Mouse (Mus musculus) embryonic facial prominence, embryonic 12.5 days (tissue): ENCODE measurements at regions not wholly inside any gene's neighbourhood (a gene's known extent, or its start where the extent isn't known, plus 50 kb on each side); places are given as distances from the start of the nearest gene placed in this dataset.

Experiments used
- ATAC-seq: fragments of 200-750 bp; cut with Nextera tagmentation; 2 replicates; pipeline ENCODE4 v1.8.0; 2017; ENCODE audit not compliant: insufficient number of reproducible peaks, insufficient read depth, low FRiP score, low TSS enrichment
- H3K27ac ChIP-seq: fragments of 300-500 bp; sonication (generic); 2 replicates; pipeline ENCODE4 v1.5.1; 2016; ENCODE audit warnings: mild to moderate bottlenecking
- H3K27me3 ChIP-seq: fragments of 300-500 bp; sonication (generic); 2 replicates; pipeline ENCODE4 v1.6.1; 2016; ENCODE audit warnings: mild to moderate bottlenecking, moderate library complexity
- H3K36me3 ChIP-seq: fragments of 300-500 bp; sonication (generic); 2 replicates; pipeline ENCODE4 v1.6.1; 2016; ENCODE audit warnings: mild to moderate bottlenecking
- H3K4me1 ChIP-seq: fragments of 300-500 bp; sonication (generic); 2 replicates; pipeline ENCODE4 v1.6.1; 2016
- H3K4me2 ChIP-seq: fragments of 300-500 bp; sonication (generic); replicated peaks from 2 replicates; pipeline ENCODE4 v1.6.1; 2016; ENCODE audit warnings: mild to moderate bottlenecking, moderate library complexity
- H3K4me3 ChIP-seq: fragments of 300-500 bp; sonication (generic); 2 replicates; pipeline ENCODE4 v1.5.1; 2016; ENCODE audit warnings: mild to moderate bottlenecking
- H3K9ac ChIP-seq: fragments of 300-500 bp; sonication (generic); 2 replicates; pipeline ENCODE4 v1.6.1; 2016; ENCODE audit warnings: mild to moderate bottlenecking, moderate library complexity
- H3K9me3 ChIP-seq: fragments of 300-500 bp; sonication (generic); 2 replicates; pipeline ENCODE4 v1.6.1; 2016; ENCODE audit warnings: mild to moderate bottlenecking, moderate library complexity
- WGBS: fragments of 180-500 bp; shearing (Covaris S2); methylation state at CpG from one replicate; pipeline ENCODE4 v1.1.7; 2016; 5-methylcytosine and 5-hydroxymethylcytosine counted together

DNA sequence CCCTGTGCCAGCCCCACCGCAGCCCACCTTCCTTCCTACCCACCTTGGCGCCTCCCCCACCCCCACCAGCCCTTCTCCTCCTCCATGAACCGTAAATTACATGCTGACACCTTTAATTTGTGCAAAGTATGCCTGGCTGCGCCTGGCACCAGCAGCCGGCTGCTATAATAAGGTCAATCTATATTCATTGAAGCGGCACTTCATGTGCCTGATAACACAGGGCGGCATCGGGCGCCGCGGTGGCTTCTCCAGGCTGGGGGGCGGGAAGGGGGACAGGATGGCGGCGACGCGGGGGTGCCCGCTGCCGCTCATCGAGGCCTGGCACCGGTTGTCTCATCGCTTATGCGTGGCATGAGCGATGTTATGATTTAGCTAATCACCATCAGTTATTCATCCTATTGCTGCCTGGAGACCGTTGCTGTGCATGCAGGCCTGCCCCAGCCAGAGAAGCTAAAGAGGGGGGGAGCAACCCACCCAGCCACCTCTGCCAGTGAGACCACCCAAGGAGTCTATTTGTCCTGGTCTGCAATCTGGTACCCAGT lies 157.5 kb downstream of the Rplp1 start:
- Histone ChIP-seq H3K36me3 (no peaks in the 10 kb centered on the region), H3K9ac (no peak overlapping the region), H3K27ac (no peak overlapping the region), H3K9me3 (no peaks in the 10 kb centered on the region), H3K4me2 (no peak overlapping the region), H3K4me3 (no peak overlapping the region), H3K27me3 (no peaks in the 10 kb centered on the region), H3K4me1 (peaks cover 15% of the 10 kb centered on the region)
- no peak for ATAC-seq
- 76% methylated on average over 24 of the region's 24 CpGs for WGBS

GRCm38 (mm10) chr9:61756224-61756800 lies 158.0 kb downstream of the Rplp1 start:
- Histone ChIP-seq H3K9me3 (no peaks in the 10 kb centered on the region), H3K4me3 (no peak overlapping the region), H3K27me3 (no peaks in the 10 kb centered on the region), H3K27ac (no peak overlapping the region), H3K36me3 (no peaks in the 10 kb centered on the region), H3K4me2 (no peak overlapping the region), H3K4me1 (peaks cover 15% of the 10 kb centered on the region), H3K9ac (no peak overlapping the region)
- no peak for ATAC-seq
- 62% methylated on average over 15 of the region's 15 CpGs for WGBS

DNA sequence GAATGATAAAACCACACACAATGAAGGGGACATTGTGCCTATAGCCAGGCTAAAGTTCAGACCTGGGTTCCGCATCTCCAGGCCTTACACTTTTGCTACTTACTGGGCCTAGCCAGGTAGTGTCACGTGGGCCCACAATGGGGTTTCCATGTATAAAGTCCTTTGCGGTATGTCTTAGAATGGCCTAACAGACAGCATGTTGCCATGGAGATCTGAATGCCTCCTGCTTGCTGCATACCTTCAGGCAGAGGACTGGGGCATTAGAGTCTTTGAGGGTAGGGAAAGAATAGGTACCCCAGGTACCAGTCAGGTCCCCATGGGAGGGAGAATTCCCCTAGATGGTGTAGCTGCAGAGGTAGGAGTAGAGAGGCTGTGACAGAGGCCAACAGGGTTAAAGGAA lies 159.0 kb downstream of the Rplp1 start:
- H3K27ac ChIP-seq, result no peak overlapping the region
- no peak for ATAC-seq

DNA sequence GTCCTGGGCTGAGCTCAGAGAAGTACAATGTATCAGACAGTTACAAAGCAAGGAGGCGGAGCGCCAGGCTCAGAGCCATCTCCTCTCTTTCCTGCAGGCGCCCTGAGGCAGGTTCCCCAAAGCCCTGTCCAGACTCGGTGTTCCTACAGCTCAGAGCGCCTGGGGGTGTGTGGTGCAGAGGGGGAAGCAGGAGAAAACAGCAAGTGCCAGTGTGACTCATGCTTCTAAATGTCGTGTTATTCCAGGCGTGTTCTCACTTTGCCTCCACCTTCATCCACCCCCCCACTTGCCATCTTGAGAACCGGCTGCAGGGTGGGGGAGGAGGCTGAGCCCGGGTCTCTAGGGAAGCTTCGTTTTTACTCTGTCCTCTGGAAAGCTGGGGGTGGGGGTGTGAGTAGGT lies 160.5 kb downstream of the Rplp1 start:
- Histone ChIP-seq H3K27me3 (no peaks in the 10 kb centered on the region), H3K9me3 (no peaks in the 10 kb centered on the region), H3K4me3 (no peak overlapping the region), H3K27ac (no peak overlapping the region), H3K4me1 (peaks cover 15% of the 10 kb centered on the region), H3K9ac (no peak overlapping the region), H3K36me3 (no peaks in the 10 kb centered on the region), H3K4me2 (0 out of 2 replicates have a peak overlapping the region, but pooled peaks have one; percentile 16)
- no peak for ATAC-seq
- 30% methylated on average over 10 of the region's 10 CpGs for WGBS

More for the DNA sequence above, 159.0 kb downstream of the Rplp1 start:
- no peak overlapping the region for H3K9ac ChIP-seq
- WGBS, result 90% methylated on average over 3 of the region's 3 CpGs
- no peak overlapping the region for H3K4me2 ChIP-seq
- no peak overlapping the region for H3K4me3 ChIP-seq
- peaks cover 15% of the 10 kb centered on the region for H3K4me1 ChIP-seq
- no peaks in the 10 kb centered on the region for H3K36me3 ChIP-seq
- no peaks in the 10 kb centered on the region for H3K27me3 ChIP-seq
- no peaks in the 10 kb centered on the region for H3K9me3 ChIP-seq

GRCm38 (mm10) chr9:61749201-61749600 lies 165.1 kb downstream of the Rplp1 start:
- H3K4me3 ChIP-seq, result no peak overlapping the region
- peaks cover 7% of the 10 kb centered on the region for H3K4me1 ChIP-seq
- no peak overlapping the region for H3K27ac ChIP-seq
- H3K36me3 ChIP-seq, result no peaks in the 10 kb centered on the region
- WGBS, result 82% methylated on average over 4 of the region's 4 CpGs
- ATAC-seq, result no peak
- no peak overlapping the region for H3K9ac ChIP-seq
- H3K4me2 ChIP-seq, result no peak overlapping the region
- H3K27me3 ChIP-seq, result no peaks in the 10 kb centered on the region
- H3K9me3 ChIP-seq, result no peaks in the 10 kb centered on the region

GRCm38 (mm10) chr9:61748416-61748815 lies 165.9 kb downstream of the Rplp1 start:
- H3K9ac ChIP-seq, result no peak overlapping the region
- H3K4me1 ChIP-seq, result no peaks in the 10 kb centered on the region; the same call in 1 of the 2 replicates
- no peaks in the 10 kb centered on the region for H3K36me3 ChIP-seq
- ATAC-seq, result no peak
- no peaks in the 10 kb centered on the region for H3K27me3 ChIP-seq
- no peak overlapping the region for H3K4me3 ChIP-seq
- no peak overlapping the region for H3K4me2 ChIP-seq
- H3K9me3 ChIP-seq, result no peaks in the 10 kb centered on the region
- H3K27ac ChIP-seq, result no peak overlapping the region

- H3K9ac ChIP-seq, result no peak overlapping the region
- H3K9me3 ChIP-seq, result no peaks in the 10 kb centered on the region
- ATAC-seq, result no peak
- H3K27ac ChIP-seq, result no peak overlapping the region
- H3K27me3 ChIP-seq, result no peaks in the 10 kb centered on the region
- WGBS, result 70% methylated on average over 6 of the region's 6 CpGs
- no peak overlapping the region for H3K4me2 ChIP-seq
- no peak overlapping the region for H3K4me3 ChIP-seq
- no peaks in the 10 kb centered on the region for H3K36me3 ChIP-seq
- H3K4me1 ChIP-seq, result no peaks in the 10 kb centered on the region; the same call in 1 of the 2 replicates
Observed at GRCm38 (mm10) chr9:61746401-61746800, 167.9 kb downstream of the Rplp1 start.

DNA sequence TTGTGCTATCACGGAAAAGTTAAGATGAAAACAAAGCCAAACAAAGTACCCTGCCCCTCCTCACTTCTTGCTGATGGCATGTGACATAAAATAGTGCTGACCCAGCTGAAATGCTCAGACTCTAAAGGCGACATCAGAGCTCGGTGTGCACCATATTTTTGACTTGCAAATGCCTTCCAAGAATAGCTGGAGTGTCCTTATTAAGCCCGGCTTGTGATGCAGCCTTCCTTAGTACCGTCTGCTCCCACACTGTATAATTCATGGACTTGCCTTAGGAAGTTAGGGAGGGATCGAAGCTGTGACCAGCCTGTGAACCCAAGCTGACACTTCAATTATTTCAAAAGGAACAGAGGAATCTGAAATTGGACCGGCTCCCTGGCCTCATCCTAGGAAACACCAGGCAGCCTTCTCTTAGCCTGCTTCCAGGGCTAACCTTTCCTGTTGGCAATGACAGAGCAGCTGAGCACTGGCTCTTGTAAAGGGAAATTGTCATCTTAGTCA lies 169.0 kb downstream of the Rplp1 start:
- H3K9ac ChIP-seq, result no peak overlapping the region
- no peak for ATAC-seq
- no peaks in the 10 kb centered on the region; the same call in 1 of the 2 replicates for H3K4me1 ChIP-seq
- no peaks in the 10 kb centered on the region for H3K36me3 ChIP-seq
- H3K27me3 ChIP-seq, result no peaks in the 10 kb centered on the region
- H3K9me3 ChIP-seq, result no peaks in the 10 kb centered on the region
- WGBS, result 56% methylated on average over 7 of the region's 7 CpGs
- no peak overlapping the region for H3K4me3 ChIP-seq
- no peak overlapping the region for H3K27ac ChIP-seq
- no peak overlapping the region for H3K4me2 ChIP-seq

- Histone ChIP-seq H3K9me3 (no peaks in the 10 kb centered on the region), H3K27ac (no peak overlapping the region), H3K4me1 (no peaks in the 10 kb centered on the region), H3K4me2 (no peak overlapping the region), H3K36me3 (no peaks in the 10 kb centered on the region), H3K27me3 (no peaks in the 10 kb centered on the region), H3K9ac (no peak overlapping the region), H3K4me3 (no peak overlapping the region)
- 77% methylated on average over 2 of the region's 2 CpGs for WGBS
- no peak for ATAC-seq
Observed at GRCm38 (mm10) chr9:61733540-61733939, 180.8 kb downstream of the Rplp1 start.

GRCm38 (mm10) chr9:61732747-61733146 lies 181.6 kb downstream of the Rplp1 start:
- WGBS, result 78% methylated on average over 4 of the region's 4 CpGs
- H3K27ac ChIP-seq, result no peak overlapping the region
- no peaks in the 10 kb centered on the region; the same call in 1 of the 2 replicates for H3K4me1 ChIP-seq
- H3K4me3 ChIP-seq, result no peak overlapping the region
- no peaks in the 10 kb centered on the region for H3K9me3 ChIP-seq
- no peaks in the 10 kb centered on the region for H3K27me3 ChIP-seq
- ATAC-seq, result no peak
- H3K4me2 ChIP-seq, result no peak overlapping the region
- no peaks in the 10 kb centered on the region for H3K36me3 ChIP-seq
- H3K9ac ChIP-seq, result no peak overlapping the region

- H3K4me1 ChIP-seq, result no peaks in the 10 kb centered on the region; the same call in 1 of the 2 replicates
- 71% methylated on average over 4 of the region's 4 CpGs for WGBS
Observed at GRCm38 (mm10) chr9:61728115-61728514, 186.2 kb downstream of the Rplp1 start.

GRCm38 (mm10) chr9:61727651-61728050 lies 186.7 kb downstream of the Rplp1 start:
- Histone ChIP-seq H3K9ac (no peak overlapping the region), H3K4me2 (no peak overlapping the region), H3K4me1 (no peaks in the 10 kb centered on the region; the same call in 1 of the 2 replicates), H3K27me3 (no peaks in the 10 kb centered on the region), H3K4me3 (no peak overlapping the region), H3K36me3 (no peaks in the 10 kb centered on the region), H3K9me3 (no peaks in the 10 kb centered on the region), H3K27ac (no peak overlapping the region)
- ATAC-seq, result no peak
- 67% methylated on average over 10 of the region's 10 CpGs for WGBS

More at GRCm38 (mm10) chr9:61728115-61728514, 186.2 kb downstream of the Rplp1 start:
- Histone ChIP-seq H3K36me3 (no peaks in the 10 kb centered on the region), H3K4me3 (no peak overlapping the region), H3K9ac (no peak overlapping the region), H3K27me3 (no peaks in the 10 kb centered on the region), H3K4me2 (no peak overlapping the region), H3K27ac (no peak overlapping the region), H3K9me3 (no peaks in the 10 kb centered on the region)
- no peak for ATAC-seq
